Mouse (Mus musculus): ENCODE measurements at regions not wholly inside any gene's neighbourhood (a gene's known extent, or its start where the extent isn't known, plus 50 kb on each side); places are given as distances from the start of the nearest gene placed in this dataset.
"Not testable (repeated sequence)": the region's sequence is repeated elsewhere in the genome, so short reads cannot be mapped to it uniquely, and the experiment has no call there.

DNA sequence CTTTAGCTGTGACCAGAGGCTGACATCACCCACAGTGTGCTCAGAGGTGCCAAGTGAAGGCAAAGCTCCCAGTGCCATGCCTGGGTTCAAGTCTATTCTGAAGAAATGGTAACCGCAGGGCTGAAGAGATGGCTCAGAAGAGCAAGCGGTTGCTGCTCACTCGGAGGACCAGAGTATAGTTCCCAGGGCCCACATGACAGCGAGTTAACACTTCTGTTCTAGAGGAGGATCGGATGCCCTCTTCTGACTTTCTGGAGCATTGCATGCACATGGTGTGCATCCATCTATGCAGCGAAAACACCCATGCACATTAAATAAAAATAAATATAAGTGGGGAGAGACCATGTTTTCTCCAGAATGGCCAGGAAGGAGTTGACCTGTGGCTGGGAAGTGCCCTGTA lies 209.5 kb downstream of the Sorl1 start:
- DNase-seq (ENCODE audit: low spot score), result no peak

DNA sequence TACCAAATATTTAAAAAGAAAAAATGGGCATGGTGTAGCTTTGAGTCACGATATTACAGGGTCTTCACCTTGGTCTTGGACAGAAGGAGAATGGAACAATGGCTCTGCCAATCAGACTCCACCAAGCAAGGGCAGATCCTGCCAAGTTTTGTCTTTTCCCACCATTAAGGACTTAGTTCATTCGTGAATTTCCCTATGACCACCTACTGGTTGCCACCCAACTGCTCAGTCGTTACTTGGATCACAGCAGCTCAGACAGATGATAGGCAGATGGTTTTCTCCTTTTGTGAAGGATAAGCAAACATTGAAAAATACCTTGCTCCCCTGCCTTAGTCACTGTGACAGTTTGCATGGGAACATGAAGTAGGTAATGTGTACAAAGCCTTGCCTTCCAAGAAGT lies 210.2 kb downstream of the Sorl1 start:
- no peak for DNase-seq (ENCODE audit: low spot score)

DNA sequence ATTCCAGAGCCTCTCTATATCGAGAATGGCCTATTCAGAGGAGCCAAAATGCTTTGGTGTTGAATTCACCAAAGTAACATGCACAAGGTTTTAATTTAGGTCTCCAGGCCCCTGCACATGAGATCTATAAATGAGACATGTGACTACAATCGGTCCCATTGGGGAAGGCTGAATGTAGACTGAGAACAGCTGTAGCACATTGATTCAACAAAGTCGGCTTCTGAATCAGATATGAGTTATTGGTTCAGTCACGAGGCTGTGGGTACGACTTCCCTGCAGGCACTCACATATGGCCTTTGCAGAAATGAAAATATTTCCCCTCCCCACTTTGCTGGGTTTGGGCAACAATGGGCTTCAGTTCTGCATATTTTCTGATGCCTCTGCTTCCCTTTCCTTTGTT lies 211.6 kb downstream of the Sorl1 start:
- DNase-seq (ENCODE audit: low spot score), result no peak

DNA sequence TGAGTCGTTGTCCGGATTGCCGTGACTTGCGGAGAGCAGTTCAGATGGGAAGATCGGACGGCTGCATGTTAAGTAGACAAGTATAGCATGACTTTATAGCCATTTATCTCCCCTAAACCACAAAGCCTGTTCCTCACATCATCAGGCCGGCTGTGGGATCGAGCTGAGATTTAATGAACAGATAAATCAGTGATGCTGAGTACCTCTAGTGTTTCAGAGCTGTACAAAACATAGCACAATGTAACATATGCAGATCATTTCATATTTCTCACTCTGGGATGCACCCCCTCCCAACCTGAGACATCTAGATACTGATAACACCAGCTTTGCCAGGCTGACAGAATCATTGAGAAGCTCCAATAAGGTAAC lies 223.5 kb downstream of the Sorl1 start:
- DNase-seq (ENCODE audit: low spot score), result no peak

DNA sequence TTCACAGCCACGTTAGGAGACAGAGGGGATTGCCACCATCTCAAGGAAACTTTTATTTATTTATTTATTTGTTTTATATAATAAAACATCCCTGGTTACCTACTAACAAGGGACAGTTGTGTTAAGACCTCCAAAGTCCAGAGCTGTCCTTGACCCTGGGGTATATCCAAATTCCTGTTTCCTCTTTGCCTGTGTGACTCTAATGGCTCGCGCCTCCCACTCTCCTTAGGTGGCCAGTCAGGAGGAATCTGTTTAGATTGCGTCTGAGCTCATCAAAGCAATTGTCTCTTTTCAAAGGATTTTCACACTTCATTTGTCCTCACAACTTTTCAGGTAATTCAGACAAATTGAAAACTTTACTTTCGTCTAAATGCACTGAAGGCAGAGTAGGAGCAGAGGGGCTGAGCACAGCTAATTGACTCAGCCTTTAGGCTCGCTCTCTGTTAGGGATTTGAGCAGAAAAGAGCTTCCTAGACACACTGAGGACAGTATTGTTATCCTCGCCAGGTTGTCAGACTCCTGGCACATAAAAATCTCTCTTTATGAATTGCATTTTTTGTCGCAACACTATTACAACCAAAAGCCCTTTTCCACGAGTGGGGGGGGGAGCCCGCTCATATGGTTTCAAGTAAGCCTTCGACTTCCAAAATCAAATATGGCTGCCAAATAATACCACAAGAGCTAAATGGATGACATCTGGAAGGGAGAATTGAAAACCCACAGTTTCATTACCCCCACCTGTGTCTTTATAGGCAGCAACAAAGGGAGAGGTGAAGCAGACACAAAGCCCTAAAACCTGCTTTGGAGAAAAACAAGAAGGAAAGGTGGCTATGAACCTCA lies 224.1 kb downstream of the Sorl1 start:
- DNase-seq (ENCODE audit: low spot score), result no peak

- DNase-seq (ENCODE audit: low spot score), result no peak
Measured at GRCm38 (mm10) chr9:41895106-41895505, 229.0 kb downstream of the Sorl1 start.

- DNase-seq (ENCODE audit: low spot score), result no peak
Measured at GRCm38 (mm10) chr9:41892841-41893240, 231.3 kb downstream of the Sorl1 start.

- no peak for DNase-seq (ENCODE audit: low spot score)
Measured at GRCm38 (mm10) chr9:41891206-41891605, 232.9 kb downstream of the Sorl1 start.

DNA sequence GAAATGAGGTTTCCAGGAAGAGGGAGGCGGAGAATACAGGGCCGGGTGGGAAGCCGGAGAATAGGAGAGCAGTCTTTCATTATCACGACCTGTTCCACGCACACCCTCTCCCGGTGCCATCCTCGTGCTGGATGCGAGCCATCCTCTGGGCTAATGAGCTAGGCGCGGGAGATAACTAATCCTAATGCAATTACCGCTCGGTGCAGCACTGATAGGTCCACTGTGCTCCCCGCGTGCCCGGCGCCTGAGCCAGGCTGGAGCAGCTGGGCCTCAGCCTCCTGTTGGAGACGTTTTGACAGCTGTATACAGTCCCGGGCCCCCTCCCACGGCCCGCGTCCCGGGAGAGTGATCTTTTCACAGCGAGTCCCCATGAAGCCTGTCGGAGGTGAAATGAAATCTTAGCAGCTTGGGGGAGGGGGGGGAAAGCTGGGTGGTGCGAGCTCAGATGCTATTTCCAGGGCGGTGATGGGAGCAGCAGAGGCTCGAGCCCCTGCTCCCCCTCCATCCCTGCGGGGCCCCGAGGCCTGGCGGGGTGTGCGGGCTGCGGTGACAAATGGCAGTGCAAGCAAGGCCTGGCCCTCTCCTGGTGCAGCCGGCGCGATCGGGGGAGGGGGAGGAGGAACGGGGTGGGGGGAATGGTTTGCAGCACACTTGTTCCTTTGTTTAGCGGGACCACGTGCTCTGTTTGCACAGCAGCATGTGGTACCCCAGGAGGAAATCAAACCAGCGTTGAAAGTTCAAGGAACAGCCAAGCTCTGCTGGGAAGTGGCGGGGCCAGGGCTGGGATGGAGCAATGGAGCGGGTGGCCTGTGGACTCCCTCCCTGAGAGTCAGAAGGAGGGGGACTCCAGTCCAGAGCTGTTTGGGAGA lies 233.6 kb downstream of the Sorl1 start:
- no peak for DNase-seq (ENCODE audit: low spot score)

DNA sequence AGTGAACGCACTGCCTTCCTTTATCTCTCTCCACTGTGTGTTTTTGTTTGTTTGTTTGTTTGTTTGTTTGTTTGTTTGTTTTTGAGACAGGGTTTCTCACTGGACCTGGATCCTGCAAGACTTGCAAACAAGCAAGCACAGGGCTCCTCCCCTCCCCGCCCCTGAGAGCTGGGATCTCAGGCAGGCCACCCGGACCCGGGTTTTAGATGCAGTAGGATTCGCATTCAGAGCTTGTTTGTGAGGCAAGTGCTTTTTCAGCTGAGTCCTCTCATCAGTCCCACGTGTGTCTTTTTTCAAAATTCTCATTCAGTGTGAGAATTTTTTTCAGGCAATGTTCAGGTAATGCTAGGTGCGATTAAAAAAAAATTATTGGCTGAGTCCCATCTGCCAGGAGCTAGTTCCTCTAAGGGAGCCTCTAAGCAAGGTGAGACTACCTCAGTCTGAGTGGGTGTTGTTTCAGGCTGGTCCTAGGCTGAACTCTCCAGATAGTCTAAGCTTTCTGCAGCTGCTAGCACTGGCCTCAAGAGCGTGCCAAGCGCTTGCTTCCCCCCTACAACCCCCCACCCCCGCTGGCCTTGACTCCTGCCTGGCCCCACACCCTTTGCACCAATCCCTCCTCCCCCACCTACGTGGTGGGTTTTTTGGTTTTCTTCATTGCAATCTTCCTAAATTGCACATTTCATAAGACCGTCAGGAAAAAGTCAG lies 234.4 kb downstream of the Sorl1 start:
- no peak for DNase-seq (ENCODE audit: low spot score)

GRCm38 (mm10) chr9:41888616-41889150 lies 235.4 kb downstream of the Sorl1 start:
- DNase-seq (ENCODE audit: low spot score), result no peak

GRCm38 (mm10) chr9:41886456-41886855 lies 237.6 kb downstream of the Sorl1 start:
- not testable (repeated sequence) for DNase-seq (ENCODE audit: low spot score)

GRCm38 (mm10) chr9:41880457-41880856 lies 243.6 kb downstream of the Sorl1 start:
- DNase-seq (ENCODE audit: low spot score), result no peak

DNA sequence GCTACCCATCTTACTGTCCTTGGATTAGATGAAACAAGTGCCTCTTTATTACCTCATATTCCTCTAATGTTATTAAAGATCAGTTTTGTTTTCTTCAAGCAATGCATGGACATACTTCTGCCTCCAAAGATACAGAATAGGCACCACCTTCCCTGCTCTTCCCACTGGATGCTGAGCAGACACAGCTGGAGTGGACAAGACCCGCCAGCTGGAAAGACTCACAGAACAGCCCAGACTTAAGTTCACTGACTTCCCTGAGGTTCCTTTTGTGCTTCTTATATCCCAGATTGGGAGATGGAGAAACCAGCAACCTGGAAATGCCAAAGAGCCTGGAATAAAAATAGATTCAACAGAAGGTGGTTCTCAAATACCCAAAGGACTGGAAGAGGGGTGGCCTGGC lies 245.0 kb downstream of the Sorl1 start:
- DNase-seq (ENCODE audit: low spot score), result no peak

DNA sequence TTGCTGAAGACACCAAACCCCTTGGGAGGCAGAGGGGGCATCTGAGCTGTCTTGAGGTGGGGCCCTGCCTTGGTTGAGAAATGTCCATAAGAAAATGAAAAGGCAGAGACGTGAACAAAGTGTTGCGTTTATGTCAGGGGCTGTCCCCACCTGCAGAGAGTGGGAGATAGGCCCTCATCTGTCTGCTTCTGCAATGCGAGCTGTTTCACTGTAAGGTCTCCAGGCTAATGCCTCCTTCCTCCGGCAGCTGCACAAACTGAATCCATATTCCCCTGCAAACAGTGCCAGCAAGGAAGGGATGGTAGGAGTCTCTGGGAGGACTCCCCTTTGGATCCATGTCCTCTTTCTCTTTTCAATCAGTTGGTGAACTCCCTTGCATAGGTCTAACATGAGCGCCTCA lies 263.0 kb downstream of the Sorl1 start:
- DNase-seq (ENCODE audit: low spot score), result no peak

DNA sequence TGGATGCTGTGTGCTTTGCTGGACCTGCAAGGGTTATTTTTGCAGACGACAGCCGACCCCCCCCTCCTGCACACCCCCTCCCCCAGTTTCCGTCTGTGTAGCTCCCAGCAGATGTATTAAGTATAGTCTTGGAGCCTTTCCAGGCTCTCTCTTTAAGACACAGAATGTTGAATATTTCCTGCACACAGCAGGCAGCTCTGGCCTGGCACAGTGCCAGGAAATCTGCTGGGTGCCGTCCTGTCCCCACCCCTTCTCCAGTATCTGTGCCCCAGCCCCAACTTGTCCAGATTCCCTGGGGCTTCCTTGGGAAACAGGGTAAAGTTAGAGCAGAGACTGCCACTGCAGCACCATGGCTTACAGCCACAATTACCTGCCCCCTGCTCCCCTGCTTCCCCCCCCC lies 263.4 kb downstream of the Sorl1 start:
- no peak for DNase-seq (ENCODE audit: low spot score)

DNA sequence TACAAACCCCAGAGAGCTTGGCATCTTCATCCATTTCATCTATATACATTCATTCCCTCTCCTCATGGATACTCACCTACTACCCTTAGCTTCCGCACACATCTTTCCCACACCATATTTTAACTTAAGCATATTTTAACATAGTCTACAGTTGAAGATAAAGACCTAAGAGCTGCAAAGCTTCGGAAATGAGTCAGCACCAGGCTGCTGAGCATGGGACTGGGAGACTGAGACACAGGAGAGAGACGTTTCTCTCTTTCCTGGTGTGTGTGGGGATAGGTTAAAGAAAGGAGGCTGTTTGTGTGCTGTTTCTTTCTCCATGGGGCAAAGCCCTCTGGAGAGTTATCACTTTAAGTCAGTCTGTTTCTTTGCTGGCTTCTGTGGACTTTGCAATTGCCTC lies 264.3 kb downstream of the Sorl1 start:
- no peak for DNase-seq (ENCODE audit: low spot score)

GRCm38 (mm10) chr9:41852099-41852498 lies 272.0 kb downstream of the Sorl1 start:
- no peak for DNase-seq (ENCODE audit: low spot score)

DNA sequence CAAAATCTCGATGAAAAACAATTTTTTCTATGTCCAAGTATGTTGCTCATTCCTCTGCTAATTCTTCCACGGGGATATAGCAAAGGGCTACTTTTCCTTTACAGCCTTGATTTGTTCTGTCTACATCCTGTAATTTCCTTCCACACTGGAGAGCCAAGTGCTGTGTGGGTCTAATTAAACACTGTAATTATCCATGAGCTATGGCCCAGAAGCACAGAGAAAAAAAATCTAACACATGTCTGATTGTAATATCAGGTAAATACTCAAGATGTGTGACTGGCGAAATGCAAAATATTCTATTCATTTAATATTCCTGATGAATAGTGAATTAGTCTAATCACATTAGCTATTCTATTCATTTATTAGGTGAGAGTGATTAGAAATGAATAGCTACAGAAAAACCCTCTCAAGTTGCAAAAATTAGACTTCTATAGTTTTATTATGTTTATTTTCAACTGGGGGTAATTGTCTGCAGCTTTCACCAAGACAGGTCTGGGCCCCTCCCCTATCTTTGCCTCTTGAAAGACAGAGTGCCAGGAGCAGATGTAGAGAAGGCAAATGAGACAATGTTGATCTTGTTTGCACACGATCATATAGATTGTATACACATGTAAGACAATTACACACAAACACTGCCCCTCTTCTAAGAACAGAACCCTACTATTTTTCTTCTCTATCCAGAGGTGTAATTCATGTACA lies 274.3 kb downstream of the Sorl1 start:
- DNase-seq (ENCODE audit: low spot score), result no peak

- no peak for DNase-seq (ENCODE audit: low spot score)
Measured at GRCm38 (mm10) chr9:41844616-41845015, 279.5 kb downstream of the Sorl1 start.

DNA sequence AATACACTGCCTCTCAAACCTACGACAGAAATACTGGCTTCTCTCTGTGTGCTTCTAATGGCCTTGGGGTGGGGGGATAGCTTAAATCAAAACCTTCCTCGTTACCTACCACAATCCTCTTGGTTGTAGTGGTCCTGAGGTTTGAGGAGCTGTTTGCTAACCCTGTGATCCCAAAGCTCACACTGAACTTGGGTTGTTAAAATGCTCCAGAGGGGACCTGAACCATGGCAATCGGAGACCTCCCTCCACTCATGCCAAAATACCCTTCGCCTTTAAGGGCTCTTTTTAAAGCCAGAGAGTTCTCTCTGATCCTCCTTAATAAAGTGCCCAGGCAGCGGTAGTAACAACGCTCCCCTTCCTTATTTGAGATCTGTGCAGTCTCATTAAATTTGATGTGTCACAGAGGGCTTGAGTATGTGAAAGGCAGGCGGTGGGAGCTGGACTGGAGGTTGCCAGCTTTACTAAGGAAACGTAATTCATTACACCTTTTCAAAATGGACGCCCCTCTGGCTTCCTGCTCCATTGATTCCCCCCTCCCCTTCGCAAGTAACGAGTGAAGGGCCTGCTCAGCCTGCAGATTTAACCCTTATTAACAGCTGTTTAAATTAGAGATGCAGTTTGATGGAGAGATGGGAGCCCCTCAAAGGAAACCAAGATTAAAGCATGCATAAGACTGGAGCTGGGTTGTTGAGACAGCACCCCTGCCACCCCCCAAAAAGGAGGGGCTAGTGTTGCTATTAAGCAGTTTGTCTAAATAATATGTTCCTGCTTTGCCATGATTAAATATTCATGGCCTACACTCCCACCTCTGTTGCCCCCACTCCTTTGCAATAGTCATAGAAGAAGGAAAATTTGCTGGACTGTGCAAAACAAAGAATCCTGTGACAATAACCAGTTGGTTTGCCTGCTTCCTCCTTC lies 289.4 kb downstream of the Sorl1 start:
- DNase-seq (ENCODE audit: low spot score), result no peak

Measured in T-cell, adult 2 months (primary cell).